ENCODE assay signal across 15 mouse cellular contexts in genomic region chr8:70937200-70937599, GRCm38 (mm10). TPM values are rescaled to one million over a fixed set of nuclear protein-coding genes. Genes with fewer than 3 reads are reported as not detected.
"Had no signal": no experiment of that assay in that cellular context is flagged by ENCODE, and none has a peak within 500 bp of the region (broad histone marks: within the 10 kb centered on the region; RNA-seq: fewer than 3 reads in every experiment).

No protein-coding gene starts in this region.

- H3K27me3 ChIP-seq: limb, embryonic 15.5 days; midbrain, embryonic 12.5 days; neural tube, embryonic 13.5 days had no signal

- ATAC-seq: midbrain, embryonic 16.5 days had no signal

- H3K27ac ChIP-seq: kidney, postnatal 0 days; limb, embryonic 15.5 days; liver, embryonic 14.5 days; midbrain, embryonic 12.5 days; neural tube, embryonic 13.5 days had no signal

- H3K4me3 ChIP-seq: limb, embryonic 15.5 days; midbrain, embryonic 12.5 days; neural tube, embryonic 13.5 days had no signal

- DNase-seq: kidney, adult 9 months; kidney, postnatal 36 days; layer of hippocampus, postnatal 36 days; lung, adult 18-20 months; retina, postnatal 1 day; right cerebral cortex, postnatal 4 days; spleen, adult 18-20 months; thymus, postnatal 36 days had no signal

- H3K9ac ChIP-seq: limb, embryonic 15.5 days; liver, embryonic 14.5 days; midbrain, embryonic 12.5 days; neural tube, embryonic 13.5 days had no signal

- H3K9me3 ChIP-seq: limb, embryonic 15.5 days; midbrain, embryonic 12.5 days; neural tube, embryonic 13.5 days had no signal

- H3K4me2 ChIP-seq: limb, embryonic 15.5 days; midbrain, embryonic 12.5 days; neural tube, embryonic 13.5 days had no signal

- H3K4me1 ChIP-seq: midbrain, embryonic 12.5 days; neural tube, embryonic 13.5 days had no signal

RNA-seq across cellular contexts. Expression of gene Slc5a5, which starts 44.6 kb away (rescaled TPM):
- total RNA-seq: megakaryocyte-erythroid progenitor cell, adult 5-6 weeks had no signal
